Mouse (Mus musculus) limb, embryonic 12.5 days (tissue): Measurements from ENCODE around the gene Smim6. TPM values are rescaled to one million over a fixed set of nuclear protein-coding genes. Genes with fewer than 3 reads are reported as not detected.
A peak's percentile ranks its signal among the peaks of the same experiment; 100 is the strongest.

ENCODE experiments used
- ATAC-seq: fragments of 200-750 bp; cut with Nextera tagmentation; 2 replicates; pipeline ENCODE4 v1.8.0; 2017; ENCODE audit warnings: low read depth, moderate TSS enrichment; ENCODE audit not compliant: insufficient number of reproducible peaks, insufficient read depth, low FRiP score, low TSS enrichment
- H3K27ac ChIP-seq: fragments of 300-500 bp; sonication (generic); 2 replicates; pipeline ENCODE4 v1.5.1; 2016; ENCODE audit warnings: mild to moderate bottlenecking, moderate library complexity
- H3K27me3 ChIP-seq: fragments of 300-500 bp; sonication (generic); 2 replicates; pipeline ENCODE4 v1.6.1; 2016; ENCODE audit warnings: mild to moderate bottlenecking, moderate library complexity
- H3K36me3 ChIP-seq: fragments of 300-500 bp; sonication (generic); 2 replicates; pipeline ENCODE4 v1.6.1; 2016; ENCODE audit warnings: mild to moderate bottlenecking, moderate library complexity
- H3K4me1 ChIP-seq: fragments of 300-500 bp; sonication (generic); replicated peaks from 2 replicates; pipeline ENCODE4 v1.6.1; 2016
- H3K4me2 ChIP-seq: fragments of 300-500 bp; sonication (generic); 2 replicates; pipeline ENCODE4 v1.6.1; 2016; ENCODE audit warnings: mild to moderate bottlenecking, moderate library complexity
- H3K4me3 ChIP-seq: fragments of 300-500 bp; sonication (generic); replicated peaks from 2 replicates; pipeline ENCODE4 v1.5.1; 2016; ENCODE audit warnings: mild to moderate bottlenecking
- H3K9ac ChIP-seq: fragments of 300-500 bp; sonication (generic); replicated peaks from 2 replicates; pipeline ENCODE4 v1.6.1; 2016; ENCODE audit warnings: mild to moderate bottlenecking, moderate library complexity
- H3K9me3 ChIP-seq: fragments of 300-500 bp; sonication (generic); 2 replicates; pipeline ENCODE4 v1.6.1; 2016; ENCODE audit warnings: mild to moderate bottlenecking, moderate library complexity
- WGBS: fragments of 180-500 bp; shearing (Covaris S2); methylation state at CpG from one replicate; pipeline ENCODE4 v1.1.7; 2016; 5-methylcytosine and 5-hydroxymethylcytosine counted together
- polyA plus RNA-seq: library from polyadenylated mRNA; unstranded; fragments of >200 nt; fragmentation: Nextera tagmentation; extraction: Ambion mirVana; gene quantifications from 2 replicates; pipeline ENCODE4 v1.2.1, GENCODE M21; 2016

Smim6 gene
- polyA plus RNA-seq, 1 experiment from 2014 or later, result 1.4 TPM

DNA sequence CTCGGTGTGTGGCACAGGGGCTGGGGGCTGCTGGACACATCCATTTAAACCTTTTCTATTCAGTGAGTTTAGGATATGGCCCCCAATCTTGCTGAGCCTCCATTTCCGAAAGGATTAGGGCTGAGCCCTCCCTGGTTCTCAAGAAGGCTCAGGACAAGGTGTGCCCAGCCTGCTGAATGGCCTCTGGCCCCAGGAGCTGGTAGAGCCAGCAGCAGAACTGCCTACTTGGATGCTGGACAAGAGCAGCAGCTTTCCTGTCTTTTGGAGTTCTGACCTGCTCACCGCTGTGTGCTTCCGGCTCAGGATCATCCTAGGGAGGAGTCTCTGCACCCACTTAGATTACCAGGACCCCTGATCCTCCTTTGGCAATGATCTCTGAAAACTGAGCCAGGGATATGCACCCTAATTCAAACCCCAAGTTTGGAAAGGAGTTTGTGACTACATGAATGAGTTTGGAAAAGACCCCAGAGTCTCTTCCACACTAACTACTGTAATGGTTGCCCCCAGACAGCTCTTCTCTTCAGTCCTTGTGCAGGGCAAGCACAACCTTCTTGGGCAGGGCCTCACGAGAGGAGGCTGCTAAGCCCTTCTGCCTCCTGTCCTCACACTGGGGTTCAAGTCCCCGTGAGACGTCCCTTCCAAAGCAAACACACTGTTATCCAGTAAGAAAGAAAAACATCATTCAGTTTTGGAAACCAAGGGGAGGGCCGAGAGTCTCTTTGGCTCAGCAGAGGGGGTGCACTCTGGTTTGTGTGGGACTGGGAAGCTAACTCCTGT, 11.1 kb upstream of the Smim6 start:
- Histone ChIP-seq H3K9ac (0 out of 2 replicates have a peak overlapping the region, but pooled peaks have one; percentile 1), H3K4me1 (peaks cover 23% of the 10 kb centered on the region)

GRCm38 (mm10) chr11:115901338-115902161, 10.3 kb upstream of the Smim6 start:
- ATAC-seq, result no peak
- H3K4me3 ChIP-seq, result no peak overlapping the region
- no peaks in the 10 kb centered on the region for H3K9me3 ChIP-seq
- peak overlapping the region; percentile 47; the same call in 1 of the 2 replicates for H3K27ac ChIP-seq
- H3K27me3 ChIP-seq, result no peaks in the 10 kb centered on the region
- peaks cover 23% of the 10 kb centered on the region for H3K4me1 ChIP-seq
- peaks cover 16% of the 10 kb centered on the region for H3K36me3 ChIP-seq
- H3K9ac ChIP-seq, result 0 out of 2 replicates have a peak overlapping the region, but pooled peaks have one; percentile 6
- 80% methylated on average over 9 of the region's 9 CpGs for WGBS
- H3K4me2 ChIP-seq, result no peak overlapping the region

More for the DNA sequence above, 11.1 kb upstream of the Smim6 start:
- H3K4me3 ChIP-seq, result no peak overlapping the region
- 0 out of 2 replicates have a peak overlapping the region, but pooled peaks have one; percentile 2 for H3K4me2 ChIP-seq
- no peaks in the 10 kb centered on the region for H3K27me3 ChIP-seq
- 81% methylated on average over 8 of the region's 8 CpGs for WGBS
- H3K27ac ChIP-seq, result no peak overlapping the region
- no peak for ATAC-seq
- no peaks in the 10 kb centered on the region for H3K9me3 ChIP-seq
- H3K36me3 ChIP-seq, result peaks cover 24% of the 10 kb centered on the region

DNA sequence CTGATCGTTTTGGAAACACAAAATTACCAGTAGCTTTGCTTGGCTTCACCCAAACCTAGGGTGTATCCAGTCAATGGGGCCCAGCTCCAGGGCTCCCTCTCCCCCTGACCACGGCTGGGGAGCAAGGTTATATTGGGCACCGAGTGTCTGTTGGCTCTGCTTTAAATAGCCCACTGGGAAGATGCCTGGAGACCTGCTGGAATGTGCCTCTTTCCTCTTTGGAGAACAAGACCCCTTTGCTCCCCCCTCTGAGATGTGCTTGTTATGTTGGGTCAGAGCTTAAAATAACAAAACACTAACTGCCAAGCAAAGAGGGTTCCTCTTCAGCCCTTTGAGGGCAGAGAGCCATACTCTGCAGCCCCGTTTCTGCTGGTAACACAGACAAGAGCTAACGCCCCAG, 9.6 kb upstream of the Smim6 start:
- Histone ChIP-seq H3K4me3 (no peak overlapping the region), H3K4me1 (peaks cover 23% of the 10 kb centered on the region), H3K9ac (no peak overlapping the region), H3K36me3 (peaks cover 10% of the 10 kb centered on the region), H3K9me3 (no peaks in the 10 kb centered on the region), H3K4me2 (no peak overlapping the region), H3K27me3 (no peaks in the 10 kb centered on the region), H3K27ac (peak overlapping the region; percentile 47; the same call in 1 of the 2 replicates)
- ATAC-seq, result no peak
- WGBS, result 78% methylated on average over 5 of the region's 5 CpGs

DNA sequence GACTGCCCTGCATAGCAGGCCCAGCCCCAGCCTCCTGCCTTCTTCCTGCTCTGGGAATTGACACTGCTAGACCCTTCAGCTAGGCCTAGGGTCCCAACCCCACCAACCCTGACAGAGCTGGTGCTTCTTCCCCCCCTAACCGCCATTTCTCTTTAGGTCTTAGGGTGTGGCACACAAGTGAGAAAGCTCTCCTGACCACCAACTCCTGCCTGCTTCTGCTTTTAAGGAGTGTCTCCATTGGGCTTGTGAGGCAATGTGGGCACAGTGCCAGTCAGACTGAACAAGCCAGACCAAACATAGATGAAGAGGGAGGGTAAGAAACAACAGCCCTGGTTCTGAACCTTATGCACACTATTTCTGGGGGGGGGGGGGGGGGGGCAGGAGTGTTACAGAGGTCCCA, 9.0 kb upstream of the Smim6 start:
- H3K9ac ChIP-seq, result no peak overlapping the region
- H3K4me3 ChIP-seq, result no peak overlapping the region
- no peak for ATAC-seq
- no peaks in the 10 kb centered on the region for H3K27me3 ChIP-seq
- H3K9me3 ChIP-seq, result no peaks in the 10 kb centered on the region
- H3K36me3 ChIP-seq, result peaks cover 4% of the 10 kb centered on the region; the same call in 1 of the 2 replicates
- peaks cover 23% of the 10 kb centered on the region for H3K4me1 ChIP-seq
- H3K4me2 ChIP-seq, result no peak overlapping the region
- H3K27ac ChIP-seq, result 0 out of 2 replicates have a peak overlapping the region, but pooled peaks have one; percentile 9
- WGBS, result 80% methylated on average over 1 of the region's 1 CpGs

- no peaks in the 10 kb centered on the region for H3K9me3 ChIP-seq
- H3K4me3 ChIP-seq, result no peak overlapping the region
- no peak overlapping the region for H3K4me2 ChIP-seq
- peaks cover 10% of the 10 kb centered on the region for H3K36me3 ChIP-seq
- WGBS, result 72% methylated on average over 11 of the region's 11 CpGs
- no peak overlapping the region for H3K27ac ChIP-seq
- H3K4me1 ChIP-seq, result peaks cover 19% of the 10 kb centered on the region
- H3K9ac ChIP-seq, result no peak overlapping the region
- ATAC-seq, result no peak
- no peaks in the 10 kb centered on the region for H3K27me3 ChIP-seq
Observed at GRCm38 (mm10) chr11:115903384-115904230, 8.2 kb upstream of the Smim6 start.

- no peaks in the 10 kb centered on the region for H3K9me3 ChIP-seq
- H3K27me3 ChIP-seq, result no peaks in the 10 kb centered on the region
- H3K27ac ChIP-seq, result no peak overlapping the region
- peaks cover 12% of the 10 kb centered on the region for H3K4me1 ChIP-seq
- H3K4me2 ChIP-seq, result no peak overlapping the region
- no peak for ATAC-seq
- H3K9ac ChIP-seq, result no peak overlapping the region
- no peak overlapping the region for H3K4me3 ChIP-seq
- H3K36me3 ChIP-seq, result peaks cover 12% of the 10 kb centered on the region
- WGBS, result 83% methylated on average over 8 of the region's 8 CpGs
Observed at GRCm38 (mm10) chr11:115904231-115904955, 7.4 kb upstream of the Smim6 start.

- Histone ChIP-seq H3K27me3 (no peaks in the 10 kb centered on the region), H3K9me3 (no peaks in the 10 kb centered on the region), H3K36me3 (peaks cover 15% of the 10 kb centered on the region), H3K4me3 (no peak overlapping the region), H3K4me2 (no peak overlapping the region), H3K9ac (0 out of 2 replicates have a peak overlapping the region, but pooled peaks have one; percentile 9), H3K27ac (peak overlapping the region; percentile 50; the same call in 1 of the 2 replicates), H3K4me1 (peaks cover 5% of the 10 kb centered on the region)
- no peak for ATAC-seq
- 61% methylated on average over 16 of the region's 16 CpGs for WGBS
Observed at GRCm38 (mm10) chr11:115904956-115905790, 6.6 kb upstream of the Smim6 start.

GRCm38 (mm10) chr11:115906116-115906515, 5.7 kb upstream of the Smim6 start:
- 80% methylated on average over 3 of the region's 3 CpGs for WGBS
- H3K27ac ChIP-seq, result no peak overlapping the region
- H3K4me2 ChIP-seq, result no peak overlapping the region
- H3K36me3 ChIP-seq, result peaks cover 17% of the 10 kb centered on the region
- ATAC-seq, result no peak
- H3K4me3 ChIP-seq, result no peak overlapping the region
- no peak overlapping the region for H3K9ac ChIP-seq
- H3K9me3 ChIP-seq, result no peaks in the 10 kb centered on the region
- H3K27me3 ChIP-seq, result no peaks in the 10 kb centered on the region
- H3K4me1 ChIP-seq, result no peaks in the 10 kb centered on the region

DNA sequence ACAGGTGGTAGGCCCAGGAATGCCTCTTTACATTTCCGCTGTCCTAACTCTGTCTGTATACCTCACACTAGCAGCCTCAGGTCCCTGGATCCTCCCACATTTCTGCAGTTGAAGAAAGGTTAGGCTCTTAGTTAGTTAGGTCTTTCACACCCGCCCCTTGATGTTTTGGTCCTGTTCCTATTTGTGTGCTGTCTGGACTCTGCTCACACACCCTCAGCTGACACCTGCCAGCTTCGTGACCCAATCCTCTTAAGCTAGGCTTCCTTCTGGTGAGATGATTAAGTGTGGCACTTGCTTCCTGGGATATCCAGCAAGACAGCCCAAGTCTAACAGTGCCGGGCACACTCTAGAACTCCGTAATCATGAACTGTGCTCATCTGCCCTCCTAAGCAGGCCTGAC, 5.3 kb upstream of the Smim6 start:
- H3K36me3 ChIP-seq, result peaks cover 21% of the 10 kb centered on the region
- no peak overlapping the region for H3K4me3 ChIP-seq
- H3K9me3 ChIP-seq, result no peaks in the 10 kb centered on the region
- 88% methylated on average over 5 of the region's 5 CpGs for WGBS
- no peak for ATAC-seq
- H3K4me2 ChIP-seq, result no peak overlapping the region
- no peak overlapping the region for H3K27ac ChIP-seq
- H3K9ac ChIP-seq, result no peak overlapping the region
- no peaks in the 10 kb centered on the region for H3K4me1 ChIP-seq
- no peaks in the 10 kb centered on the region for H3K27me3 ChIP-seq
